Mouse (Mus musculus): ENCODE results near the gene Rab43. TPM values are rescaled to one million over a fixed set of nuclear protein-coding genes. Genes with fewer than 3 reads are reported as not detected.

Rab43 gene
- polyA plus RNA-seq, 1 experiment from 2014 or later = 8.9 TPM

- H3K4me3 ChIP-seq (ENCODE audit: low read depth, low read length) = no peak overlapping the region
- H3K27ac ChIP-seq (ENCODE audit: low read depth, low read length) = no peak overlapping the region
- no peak overlapping the region for H3K9ac ChIP-seq (replicated peaks; ENCODE audit: low read depth, low read length)
- no peak overlapping the region for H3K4me2 ChIP-seq (ENCODE audit: low read depth, low read length)
- H3K4me1 ChIP-seq (ENCODE audit: control insufficient read depth, insufficient read depth, low read length) = no peaks in the 10 kb centered on the region
- H3K36me3 ChIP-seq (ENCODE audit: control insufficient read depth, insufficient read depth, low read length) = no peaks in the 10 kb centered on the region
- no peaks in the 10 kb centered on the region for H3K27me3 ChIP-seq (ENCODE audit: control insufficient read depth, insufficient read depth, low read length)
- H3K9me3 ChIP-seq (ENCODE audit: control insufficient read depth, low read length) = no peaks in the 10 kb centered on the region
- no peak for ATAC-seq (ENCODE audit: low read depth)
- WGBS = 91% methylated on average over 8 of the region's 8 CpGs
These were observed 70.0 kb downstream of the Rab43 start for GRCm38 (mm10) chr6:87741978-87742377.

- Histone ChIP-seq H3K4me2 (ENCODE audit: low read depth, low read length) (no peak overlapping the region), H3K9me3 (ENCODE audit: control insufficient read depth, low read length) (no peaks in the 10 kb centered on the region), H3K27ac (ENCODE audit: low read depth, low read length) (no peak overlapping the region)
These were observed 71.5 kb downstream of the Rab43 start for GRCm38 (mm10) chr6:87740496-87740895.

GRCm38 (mm10) chr6:87739898-87740297, 72.1 kb downstream of the Rab43 start:
- Histone ChIP-seq H3K9me3 (ENCODE audit: control insufficient read depth, low read length) (no peaks in the 10 kb centered on the region), H3K27me3 (ENCODE audit: control insufficient read depth, insufficient read depth, low read length) (no peaks in the 10 kb centered on the region), H3K4me3 (ENCODE audit: low read depth, low read length) (no peak overlapping the region), H3K36me3 (ENCODE audit: control insufficient read depth, insufficient read depth, low read length) (no peaks in the 10 kb centered on the region), H3K4me1 (ENCODE audit: control insufficient read depth, insufficient read depth, low read length) (no peaks in the 10 kb centered on the region), H3K27ac (ENCODE audit: low read depth, low read length) (no peak overlapping the region), H3K9ac (replicated peaks; ENCODE audit: low read depth, low read length) (no peak overlapping the region), H3K4me2 (ENCODE audit: low read depth, low read length) (no peak overlapping the region)
- WGBS = 61% methylated on average over 6 of the region's 6 CpGs
- ATAC-seq (ENCODE audit: low read depth) = no peak

More at GRCm38 (mm10) chr6:87740496-87740895, 71.5 kb downstream of the Rab43 start:
- no peaks in the 10 kb centered on the region for H3K27me3 ChIP-seq (ENCODE audit: control insufficient read depth, insufficient read depth, low read length)
- no peak overlapping the region for H3K9ac ChIP-seq (replicated peaks; ENCODE audit: low read depth, low read length)
- ATAC-seq (ENCODE audit: low read depth) = no peak
- no peaks in the 10 kb centered on the region for H3K36me3 ChIP-seq (ENCODE audit: control insufficient read depth, insufficient read depth, low read length)
- H3K4me1 ChIP-seq (ENCODE audit: control insufficient read depth, insufficient read depth, low read length) = no peaks in the 10 kb centered on the region
- H3K4me3 ChIP-seq (ENCODE audit: low read depth, low read length) = no peak overlapping the region

Other genes starting within 250 kb of the Rab43 start
- 3.2 and 4.7 TPM in 2 replicates for gene Prokr1, start 221.4 kb downstream of the Rab43 start, polyA plus RNA-seq (2014; fragmentation: Nextera tagmentation; extraction: Ambion mirVana)
- 9.7 and 10.2 TPM in 2 replicates for gene Aplf, start 140.0 kb downstream of the Rab43 start, polyA plus RNA-seq (2014; fragmentation: Nextera tagmentation; extraction: Ambion mirVana)
- 4.6 TPM in 2 replicates for gene Efcc1, start 81.3 kb downstream of the Rab43 start, polyA plus RNA-seq (2014; fragmentation: Nextera tagmentation; extraction: Ambion mirVana)
- gene Gp9, start 34.1 kb downstream of the Rab43 start, polyA plus RNA-seq (2014; fragmentation: Nextera tagmentation; extraction: Ambion mirVana) = 0.32 and 0.73 TPM in 2 replicates
- 1.9 and 3.9 TPM in 2 replicates for gene Gm45140, start 23.6 kb upstream of the Rab43 start, polyA plus RNA-seq (2014; fragmentation: Nextera tagmentation; extraction: Ambion mirVana)
- gene Isy1, start 26.6 kb upstream of the Rab43 start, polyA plus RNA-seq (2014; fragmentation: Nextera tagmentation; extraction: Ambion mirVana) = 25.1 and 27.2 TPM in 2 replicates
- gene Cnbp, start 38.9 kb upstream of the Rab43 start, polyA plus RNA-seq (2014; fragmentation: Nextera tagmentation; extraction: Ambion mirVana) = 529 and 532 TPM in 2 replicates
- gene Copg1, start 75.7 kb upstream of the Rab43 start, polyA plus RNA-seq (2014; fragmentation: Nextera tagmentation; extraction: Ambion mirVana) = 202 and 213 TPM in 2 replicates
- gene Hmces, start 101.8 kb upstream of the Rab43 start, polyA plus RNA-seq (2014; fragmentation: Nextera tagmentation; extraction: Ambion mirVana) = 41.7 and 46.6 TPM in 2 replicates
- 20.4 and 20.8 TPM in 2 replicates for gene H1fx, start 169.5 kb upstream of the Rab43 start, polyA plus RNA-seq (2014; fragmentation: Nextera tagmentation; extraction: Ambion mirVana)
- 388 and 401 TPM in 2 replicates for gene Rab7, start 233.1 kb upstream of the Rab43 start, polyA plus RNA-seq (2014; fragmentation: Nextera tagmentation; extraction: Ambion mirVana)

Measured in neural tube, embryonic 14.5 days (tissue).